Mouse (Mus musculus) CH12.LX (cell line): ENCODE results near the gene Tgfbr3. TPM values are rescaled to one million over a fixed set of nuclear protein-coding genes. Genes with fewer than 3 reads are reported as not detected.

Experiments
- DNase-seq: peaks from one replicate; pipeline ENCODE4 v3.0.0-alpha.2; 2013; ENCODE audit errors: extremely low read depth
- H3K27ac ChIP-seq: 2 replicates; pipeline ENCODE4 v1.5.1; 2012; ENCODE audit warnings: low read depth, mild to moderate bottlenecking, control low read depth, moderate library complexity; ENCODE audit not compliant: insufficient read depth
- H3K27me3 ChIP-seq: replicated peaks from 2 replicates; pipeline ENCODE3; 2012; ENCODE audit warnings: inconsistent platforms
- H3K36me3 ChIP-seq, 2 experiments: replicated peaks in 1 of 2; 2 replicates each; pipeline versions ENCODE3 to v1.6.1; 2012; ENCODE audit warnings: inconsistent platforms in 1 of 2, low read length in 1 of 2, mild to moderate bottlenecking in 1 of 2, mixed read lengths in 1 of 2, moderate library complexity in 1 of 2; ENCODE audit not compliant: control insufficient read depth in 1 of 2, insufficient read depth in 1 of 2
- H3K4me1 ChIP-seq, 2 experiments: 2 replicates each; pipeline ENCODE4 v1.6.1; 2012; ENCODE audit warnings: inconsistent platforms in 1 of 2, moderate library complexity in 1 of 2; ENCODE audit not compliant: insufficient read depth in 2 of 2, control insufficient read depth in 1 of 2
- H3K4me2 ChIP-seq: 2 replicates; pipeline ENCODE4 v1.6.1; 2012; ENCODE audit warnings: low read depth, mild to moderate bottlenecking, control low read depth; ENCODE audit not compliant: poor library complexity, insufficient read depth, severe bottlenecking
- H3K4me3 ChIP-seq, 3 experiments: fragments of 150-350 bp in 1 of 3; sonication (generic) in 1 of 3; replicated peaks in 1 of 3; 2 replicates each; pipeline versions ENCODE3 to v1.5.1; 2011 to 2012; ENCODE audit warnings: low read depth in 2 of 3, low read length in 2 of 3, mild to moderate bottlenecking in 2 of 3, moderate library complexity in 2 of 3, control low read depth in 1 of 3, improper control_type of control experiment in 1 of 3, inconsistent platforms in 1 of 3, mixed read lengths in 1 of 3; ENCODE audit not compliant: poor library complexity in 1 of 3
- H3K79me2 ChIP-seq: replicated peaks from 2 replicates; pipeline ENCODE4 v1.6.1; 2012; ENCODE audit warnings: mild to moderate bottlenecking, moderate library complexity; ENCODE audit not compliant: control insufficient read depth, poor library complexity, insufficient read depth, severe bottlenecking; ENCODE audit errors: extremely low read depth
- H3K9ac ChIP-seq: 2 replicates; pipeline ENCODE4 v1.6.1; 2012; ENCODE audit warnings: low read depth, mild to moderate bottlenecking, control low read depth, moderate library complexity; ENCODE audit not compliant: insufficient read depth
- H3K9me3 ChIP-seq: replicated peaks from 2 replicates; pipeline ENCODE3; 2012; ENCODE audit warnings: low read length, inconsistent platforms, mixed read lengths
- CHD1 ChIP-seq: IDR thresholded peaks from 2 replicates; pipeline ENCODE4 v1.6.1; 2012; ENCODE audit warnings: low read depth, low read length, improper control_type of control experiment, inconsistent platforms
- CHD2 ChIP-seq: IDR thresholded peaks from 2 replicates; pipeline ENCODE4 v1.6.1; 2011; ENCODE audit warnings: low read length, improper control_type of control experiment
- EP300 ChIP-seq: IDR thresholded peaks from 2 replicates; pipeline ENCODE4 v1.6.1; 2011; ENCODE audit warnings: low read length, improper control_type of control experiment
- ETS1 ChIP-seq: conservative IDR thresholded peaks from 2 replicates; pipeline ENCODE4 v1.6.1; 2012; ENCODE audit warnings: low read depth, mild to moderate bottlenecking, inconsistent platforms, low read length, improper control_type of control experiment, moderate library complexity
- IRF4 ChIP-seq: IDR thresholded peaks from 2 replicates; pipeline ENCODE4 v1.6.1; 2014; ENCODE audit warnings: low read depth, mild to moderate bottlenecking, inconsistent platforms, low read length, improper control_type of control experiment
- JUN ChIP-seq: IDR thresholded peaks from 2 replicates; pipeline ENCODE4 v1.6.1; 2011; ENCODE audit warnings: low read depth, mild to moderate bottlenecking, low read length, improper control_type of control experiment, moderate library complexity; ENCODE audit not compliant: insufficient read depth
- JUND ChIP-seq: conservative IDR thresholded peaks from 2 replicates; pipeline ENCODE4 v1.6.1; 2011; ENCODE audit warnings: low read depth, low read length, improper control_type of control experiment
- MAX ChIP-seq: IDR thresholded peaks from 2 replicates; pipeline ENCODE4 v1.6.1; 2011; ENCODE audit warnings: low read length, improper control_type of control experiment
- MEF2A ChIP-seq: IDR thresholded peaks from 2 replicates; pipeline ENCODE4 v1.6.1; 2014; ENCODE audit warnings: low read depth, mild to moderate bottlenecking, inconsistent platforms, low read length, improper control_type of control experiment, borderline replicate concordance
- MYC ChIP-seq: IDR thresholded peaks from 2 replicates; pipeline ENCODE4 v1.6.1; 2011; ENCODE audit warnings: low read depth, mild to moderate bottlenecking, improper control_type of control experiment, low read length
- NELFE ChIP-seq: IDR thresholded peaks from 2 replicates; pipeline ENCODE4 v1.6.1; 2011; ENCODE audit warnings: low read depth, low read length, improper control_type of control experiment
- NRF1 ChIP-seq: IDR thresholded peaks from 2 replicates; pipeline ENCODE4 v1.6.1; 2014; ENCODE audit warnings: low read depth, mild to moderate bottlenecking, inconsistent platforms, low read length, improper control_type of control experiment, moderate library complexity
- POLR2AphosphoS2 ChIP-seq: IDR thresholded peaks from 2 replicates; pipeline ENCODE4 v1.6.1; 2011; ENCODE audit warnings: low read depth, low read length, improper control_type of control experiment
- SMC3 ChIP-seq: IDR thresholded peaks from 2 replicates; pipeline ENCODE4 v1.6.1; 2011; ENCODE audit warnings: low read depth, low read length, improper control_type of control experiment
- UBTF ChIP-seq: IDR thresholded peaks from 2 replicates; pipeline ENCODE4 v1.6.1; 2012; ENCODE audit warnings: low read depth, mild to moderate bottlenecking, inconsistent platforms, low read length, improper control_type of control experiment, moderate library complexity
- USF2 ChIP-seq: conservative IDR thresholded peaks from 2 replicates; pipeline ENCODE4 v1.6.1; 2011; ENCODE audit warnings: low read depth, low read length, improper control_type of control experiment
- ZMIZ1 ChIP-seq: IDR thresholded peaks from 2 replicates; pipeline ENCODE4 v1.6.1; 2012; ENCODE audit warnings: low read depth, mild to moderate bottlenecking, inconsistent platforms, low read length, improper control_type of control experiment
- ZNF384 ChIP-seq: IDR thresholded peaks from 2 replicates; pipeline ENCODE4 v1.6.1; 2012; ENCODE audit warnings: low read depth, low read length, improper control_type of control experiment, inconsistent platforms
- dilution Hi-C: fragments of 300-500 bp; cut with MboI; formaldehyde crosslinking; loops from 2 replicates; pipeline ENCODE4 v1.14.3; 2020; ENCODE audit warnings: low sequenced_read_pairs; ENCODE audit not compliant: extremely low pct_unique_long_range_greater_than_20kb, extremely low pct_ligation_motif_present
- in situ Hi-C: fragments of 300-500 bp; cut with MboI; formaldehyde crosslinking; loops from 3 replicates; pipeline ENCODE4 v1.14.3; 2019; ENCODE audit warnings: low sequenced_read_pairs, low pct_ligation_motif_present, low pct_unique_long_range_greater_than_20kb, mixed read lengths
- polyA plus RNA-seq: library from polyadenylated mRNA; unstranded; fragments of >175 nt; gene quantifications from 2 replicates; pipeline ENCODE4 v1.2.1, GENCODE M21; 2012; ENCODE audit warnings: low read depth; ENCODE audit not compliant: insufficient read length
- total RNA-seq, 2 experiments: library from RNA; depleted of rRNA; stranded (reverse); fragments of 300-350 nt in 1 of 2; fragments of >200 nt in 1 of 2; gene quantifications; 2 replicates each; pipeline ENCODE4 v1.2.3; 2012 to 2014

Gene Tgfbr3
- total and polyA plus RNA-seq, 3 experiments: 0.13 to 0.46 (median 0.30) TPM

- DNase-seq: no peak
- dilution Hi-C loops: no loop called here
- H3K27me3 ChIP-seq: no peaks in the 10 kb centered on the region
- H3K36me3 ChIP-seq: no peaks in the 10 kb centered on the region
- H3K4me3 ChIP-seq: no peak overlapping the region
- no peak overlapping the region for H3K27ac ChIP-seq
- H3K79me2 ChIP-seq: no peaks in the 10 kb centered on the region
- H3K4me1 ChIP-seq: peaks cover 0 to 4% of the 10 kb centered on the region in 2 experiments; a peak in 1 of 4 replicates
- no peaks in the 10 kb centered on the region for H3K9me3 ChIP-seq
- in situ Hi-C loops: no loop called here
- no peak for TF ChIP-seq MAX
- TF ChIP-seq, all 38 proteins: peak for 0
- Histone ChIP-seq H3K4me2 (no peak overlapping the region), H3K9ac (no peak overlapping the region)
Observed at GRCm38 (mm10) chr5:107059514-107059913, 229.9 kb downstream of the Tgfbr3 start.

GRCm38 (mm10) chr5:107058642-107059041 is 230.8 kb downstream of the Tgfbr3 start:
- H3K9ac ChIP-seq: no peak overlapping the region

More at GRCm38 (mm10) chr5:107058642-107059041, 230.8 kb downstream of the Tgfbr3 start:
- Histone ChIP-seq H3K9me3 (no peaks in the 10 kb centered on the region), H3K79me2 (no peaks in the 10 kb centered on the region), H3K4me2 (no peak overlapping the region), H3K27ac (no peak overlapping the region), H3K4me1 (peaks cover 0 to 4% of the 10 kb centered on the region in 2 experiments; a peak in 1 of 4 replicates), H3K4me3 (no peak overlapping the region), H3K36me3 (no peaks in the 10 kb centered on the region), H3K27me3 (no peaks in the 10 kb centered on the region)
- dilution Hi-C loops: no loop called here
- TF ChIP-seq JUND (no peak), NRF1 (no peak), POLR2AphosphoS2 (no peak), CHD1 (no peak), ETS1 (no peak), MAX (no peak), JUN (no peak), NELFE (no peak), ZMIZ1 (no peak), SMC3 (no peak), EP300 (no peak), CHD2 (no peak), UBTF (no peak), USF2 (no peak), MEF2A (no peak), MYC (no peak), IRF4 (no peak), ZNF384 (no peak)
- DNase-seq: no peak
- in situ Hi-C loops: no loop called here

Other genes starting within 250 kb of the Tgfbr3 start
- gene Brdt, start 41.5 kb upstream of the Tgfbr3 start, total RNA-seq (2012; rRNA removed): 0.71 and 0.98 TPM in 2 replicates
- gene Brdt, start 41.5 kb upstream of the Tgfbr3 start, total RNA-seq (2014; rRNA removed): 0.45 and 0.59 TPM in 2 replicates
- gene Brdt, start 41.5 kb upstream of the Tgfbr3 start, polyA plus RNA-seq: 0.56 and 1.0 TPM in 2 replicates
- gene Ephx4, start 113.1 kb upstream of the Tgfbr3 start, total RNA-seq (2012; rRNA removed): 0.71 and 0.81 TPM in 2 replicates
- gene Ephx4, start 113.1 kb upstream of the Tgfbr3 start, total RNA-seq (2014; rRNA removed): not detected in 2 replicates
- not detected in 2 replicates for gene Ephx4, start 113.1 kb upstream of the Tgfbr3 start, polyA plus RNA-seq
- not detected in 2 replicates for gene Lpcat2b, start 141.9 kb upstream of the Tgfbr3 start, total RNA-seq (2012; rRNA removed)
- gene Lpcat2b, start 141.9 kb upstream of the Tgfbr3 start, total RNA-seq (2014; rRNA removed): not detected in 2 replicates
- not detected in 2 replicates for gene Lpcat2b, start 141.9 kb upstream of the Tgfbr3 start, polyA plus RNA-seq
- 4.8 and 5.9 TPM in 2 replicates for gene Btbd8, start 148.4 kb upstream of the Tgfbr3 start, total RNA-seq (2012; rRNA removed)
- 5.1 TPM in 2 replicates for gene Btbd8, start 148.4 kb upstream of the Tgfbr3 start, total RNA-seq (2014; rRNA removed)
- 3.9 and 5.2 TPM in 2 replicates for gene Btbd8, start 148.4 kb upstream of the Tgfbr3 start, polyA plus RNA-seq
- 0.17 TPM in 2 replicates for gene Gm42669, start 218.0 kb upstream of the Tgfbr3 start, total RNA-seq (2012; rRNA removed)
- gene Gm42669, start 218.0 kb upstream of the Tgfbr3 start, total RNA-seq (2014; rRNA removed): not detected in 2 replicates
- 0.95 and 1.0 TPM in 2 replicates for gene Gm42669, start 218.0 kb upstream of the Tgfbr3 start, polyA plus RNA-seq
- 0.04 TPM in 1 of 2 replicates, not detected in the other for gene 1700028K03Rik, start 245.1 kb upstream of the Tgfbr3 start, total RNA-seq (2012; rRNA removed)
- not detected in 2 replicates for gene 1700028K03Rik, start 245.1 kb upstream of the Tgfbr3 start, total RNA-seq (2014; rRNA removed)
- gene 1700028K03Rik, start 245.1 kb upstream of the Tgfbr3 start, polyA plus RNA-seq: not detected in 2 replicates